Mouse (Mus musculus) liver, embryonic 16.5 days (tissue): Measurements from ENCODE around the gene Fv1. TPM values are rescaled to one million over a fixed set of nuclear protein-coding genes. Genes with fewer than 3 reads are reported as not detected.
"Not testable (repeated sequence)": the region's sequence is repeated elsewhere in the genome, so short reads cannot be mapped to it uniquely, and the experiment has no call there.

ENCODE experiments used
- ATAC-seq: fragments of 200-750 bp; cut with Nextera tagmentation; 2 replicates; pipeline ENCODE4 v1.8.0; 2017; ENCODE audit warnings: low read depth, mild to moderate bottlenecking, moderate number of reproducible peaks, moderate library complexity
- H3K27ac ChIP-seq: fragments of 300-500 bp; sonication (generic); 2 replicates; pipeline ENCODE4 v1.5.1; 2014; ENCODE audit warnings: mild to moderate bottlenecking, low read length
- H3K27me3 ChIP-seq: fragments of 300-500 bp; sonication (generic); 2 replicates; pipeline ENCODE4 v1.6.1; 2014; ENCODE audit warnings: low read depth, low read length, mixed read lengths; ENCODE audit not compliant: control insufficient read depth, insufficient read depth
- H3K36me3 ChIP-seq: fragments of 300-500 bp; sonication (generic); 2 replicates; pipeline ENCODE4 v1.6.1; 2014; ENCODE audit warnings: mild to moderate bottlenecking; ENCODE audit not compliant: control insufficient read depth, insufficient read depth
- H3K4me1 ChIP-seq: fragments of 300-500 bp; sonication (generic); 2 replicates; pipeline ENCODE4 v1.6.1; 2014; ENCODE audit warnings: low read depth, low read length, mixed read lengths; ENCODE audit not compliant: control insufficient read depth
- H3K4me2 ChIP-seq: fragments of 300-500 bp; sonication (generic); 2 replicates; pipeline ENCODE4 v1.6.1; 2014; ENCODE audit warnings: low read depth, low read length, mixed read lengths
- H3K4me3 ChIP-seq: fragments of 300-500 bp; sonication (generic); 2 replicates; pipeline ENCODE4 v1.5.1; 2014; ENCODE audit warnings: low read depth, mild to moderate bottlenecking, low read length
- H3K9ac ChIP-seq: fragments of 300-500 bp; sonication (generic); 2 replicates; pipeline ENCODE4 v1.6.1; 2014; ENCODE audit warnings: low read depth, low read length
- H3K9me3 ChIP-seq: fragments of 300-500 bp; sonication (generic); replicated peaks from 2 replicates; pipeline ENCODE4 v1.6.1; 2016; ENCODE audit warnings: low read length; ENCODE audit not compliant: control insufficient read depth
- WGBS: fragments of 180-500 bp; shearing (Covaris S2); extraction: QIAGEN DNeasy Blood & Tissue Kit; methylation state at CpG from one replicate; pipeline ENCODE4 v1.1.7; 2014; ENCODE audit not compliant: insufficient replicate concordance; 5-methylcytosine and 5-hydroxymethylcytosine counted together
- polyA plus RNA-seq: library from polyadenylated mRNA; unstranded; fragments of >200 nt; fragmentation: Nextera tagmentation; extraction: Ambion mirVana; gene quantifications from 2 replicates; pipeline ENCODE4 v1.2.1, GENCODE M21; 2015

Fv1 gene
- polyA plus RNA-seq, 1 experiment from 2014 or later, result 1.8 TPM

- Histone ChIP-seq H3K9me3 (no peaks in the 10 kb centered on the region), H3K27ac (no peak overlapping the region), H3K27me3 (no peaks in the 10 kb centered on the region), H3K4me2 (no peak overlapping the region), H3K36me3 (no peaks in the 10 kb centered on the region), H3K4me3 (no peak overlapping the region), H3K9ac (no peak overlapping the region), H3K4me1 (peaks cover 5% of the 10 kb centered on the region)
- ATAC-seq, result no peak
- 63% methylated on average over 2 of the region's 2 CpGs for WGBS
Measured at GRCm38 (mm10) chr4:147850776-147851175, 18.0 kb upstream of the Fv1 start.

- no peaks in the 10 kb centered on the region for H3K27me3 ChIP-seq
- peaks cover 4% of the 10 kb centered on the region for H3K4me1 ChIP-seq
- H3K27ac ChIP-seq, result no peak overlapping the region
- H3K4me2 ChIP-seq, result no peak overlapping the region
- no peak overlapping the region for H3K9ac ChIP-seq
- H3K9me3 ChIP-seq, result no peaks in the 10 kb centered on the region
- no peak for ATAC-seq
- 86% methylated on average over 3 of the region's 3 CpGs for WGBS
- H3K4me3 ChIP-seq, result no peak overlapping the region
- H3K36me3 ChIP-seq, result peaks cover 26% of the 10 kb centered on the region
Measured at GRCm38 (mm10) chr4:147862051-147862450, 6.7 kb upstream of the Fv1 start.

GRCm38 (mm10) chr4:147865651-147866050 lies 3.1 kb upstream of the Fv1 start:
- 91% methylated on average over 6 of the region's 6 CpGs for WGBS

GRCm38 (mm10) chr4:147866056-147866455 lies 2.7 kb upstream of the Fv1 start:
- H3K4me2 ChIP-seq, result no peak overlapping the region

More at GRCm38 (mm10) chr4:147865651-147866050, 3.1 kb upstream of the Fv1 start:
- Histone ChIP-seq H3K36me3 (peaks cover 26% of the 10 kb centered on the region), H3K27me3 (no peaks in the 10 kb centered on the region), H3K9ac (no peak overlapping the region), H3K9me3 (no peaks in the 10 kb centered on the region), H3K4me3 (no peak overlapping the region), H3K4me2 (no peak overlapping the region), H3K27ac (no peak overlapping the region), H3K4me1 (peaks cover 25% of the 10 kb centered on the region)
- no peak for ATAC-seq

GRCm38 (mm10) chr4:147866793-147867192 lies 2.0 kb upstream of the Fv1 start:
- not testable (repeated sequence) for H3K9me3 ChIP-seq, ATAC-seq, H3K27me3 ChIP-seq, H3K4me2 ChIP-seq, H3K9ac ChIP-seq, H3K27ac ChIP-seq, H3K4me3 ChIP-seq
- WGBS, result 50% methylated on average over 3 of the region's 3 CpGs
- H3K4me1 ChIP-seq, result peaks cover 25% of the 10 kb centered on the region
- H3K36me3 ChIP-seq, result peaks cover 27% of the 10 kb centered on the region

More at GRCm38 (mm10) chr4:147866056-147866455, 2.7 kb upstream of the Fv1 start:
- H3K9ac ChIP-seq, result no peak overlapping the region
- no peak overlapping the region for H3K4me3 ChIP-seq
- no peaks in the 10 kb centered on the region for H3K9me3 ChIP-seq
- H3K27ac ChIP-seq, result no peak overlapping the region
- peaks cover 28% of the 10 kb centered on the region for H3K36me3 ChIP-seq
- ATAC-seq, result no peak
- 86% methylated on average over 9 of the region's 9 CpGs for WGBS
- H3K4me1 ChIP-seq, result peaks cover 25% of the 10 kb centered on the region
- H3K27me3 ChIP-seq, result no peaks in the 10 kb centered on the region

GRCm38 (mm10) chr4:147867563-147868449 lies 973 bp upstream of the Fv1 start:
- H3K4me2 ChIP-seq, result peak overlapping the region; percentile 83
- no peak for ATAC-seq

GRCm38 (mm10) chr4:147869238-147869637 lies 459 bp downstream of the Fv1 start:
- ATAC-seq, result no peak
- WGBS, result 8% methylated on average over 5 of the region's 5 CpGs
- Histone ChIP-seq H3K9me3 (no peaks in the 10 kb centered on the region), H3K9ac (peak overlapping the region; percentile 77), H3K4me1 (peaks cover 25% of the 10 kb centered on the region), H3K4me2 (peak overlapping the region; percentile 81), H3K36me3 (peaks cover 28% of the 10 kb centered on the region), H3K4me3 (peak overlapping the region; percentile 100), H3K27me3 (no peaks in the 10 kb centered on the region), H3K27ac (peak overlapping the region; percentile 82)

More at GRCm38 (mm10) chr4:147867563-147868449, 973 bp upstream of the Fv1 start:
- peaks cover 21% of the 10 kb centered on the region for H3K36me3 ChIP-seq
- H3K9ac ChIP-seq, result peak overlapping the region; percentile 92
- peak overlapping the region; percentile 88 for H3K27ac ChIP-seq
- WGBS, result 6% methylated on average over 22 of the region's 22 CpGs
- H3K9me3 ChIP-seq, result no peaks in the 10 kb centered on the region
- H3K27me3 ChIP-seq, result no peaks in the 10 kb centered on the region
- H3K4me1 ChIP-seq, result peaks cover 25% of the 10 kb centered on the region
- peak overlapping the region; percentile 100 for H3K4me3 ChIP-seq

- peaks cover 37% of the 10 kb centered on the region for H3K36me3 ChIP-seq
- H3K9me3 ChIP-seq, result no peaks in the 10 kb centered on the region
- H3K4me1 ChIP-seq, result no peaks in the 10 kb centered on the region; the same call in 1 of the 2 replicates
- no peak for ATAC-seq
- no peaks in the 10 kb centered on the region for H3K27me3 ChIP-seq
- H3K9ac ChIP-seq, result no peak overlapping the region
- no peak overlapping the region for H3K4me3 ChIP-seq
- no peak overlapping the region for H3K4me2 ChIP-seq
- no peak overlapping the region for H3K27ac ChIP-seq
- WGBS, result 55% methylated on average over 4 of the region's 4 CpGs
Measured at GRCm38 (mm10) chr4:147875852-147876575, 7.2 kb downstream of the Fv1 start.
